Mouse (Mus musculus) lung, adult 2 months (tissue): Measurements from ENCODE around the gene Thra. TPM values are rescaled to one million over a fixed set of nuclear protein-coding genes. Genes with fewer than 3 reads are reported as not detected.
A peak's percentile ranks its signal among the peaks of the same experiment; 100 is the strongest.

Experiments
- DNase-seq: peaks from one replicate; pipeline ENCODE4 v3.0.0; 2022
- H3K4me1 ChIP-seq: fragments of 200-500 bp; 2 replicates; pipeline ENCODE4 v1.6.1; 2011; ENCODE audit warnings: low read length; ENCODE audit not compliant: control insufficient read depth, insufficient read depth
- H3K4me3 ChIP-seq: fragments of 200-500 bp; replicated peaks from 2 replicates; pipeline ENCODE3; 2011; ENCODE audit warnings: low read depth, mild to moderate bottlenecking, control low read depth, low read length; ENCODE audit errors: extremely low read depth
- CTCF ChIP-seq: fragments of 200-500 bp; IDR thresholded peaks from 2 replicates; pipeline ENCODE4 v1.5.1; 2011; ENCODE audit warnings: mild to moderate bottlenecking, low read length, control low read depth; ENCODE audit not compliant: insufficient read depth
- POLR2A ChIP-seq: fragments of 200-500 bp; IDR thresholded peaks from 2 replicates; pipeline ENCODE4 v1.6.1; 2011; ENCODE audit warnings: low read depth, mild to moderate bottlenecking, control low read depth, low read length, borderline replicate concordance; ENCODE audit errors: extremely low read depth
- WGBS: fragments of 180-500 bp; shearing (Covaris S2); methylation state at CpG from one replicate; pipeline ENCODE4 v1.1.7; 2018; 5-methylcytosine and 5-hydroxymethylcytosine counted together
- polyA plus RNA-seq: library from polyadenylated mRNA; depleted of rRNA; stranded (reverse); fragments of >200 nt; gene quantifications from 2 replicates; pipeline ENCODE4 v1.2.3, GENCODE M21; 2012

The Thra gene
- polyA plus RNA-seq, 1 experiment, result 142 TPM

- H3K4me3 ChIP-seq, result no peak overlapping the region
- WGBS, result 31% methylated on average over 4 of the region's 4 CpGs
- H3K4me1 ChIP-seq, result peaks cover 45% of the 10 kb centered on the region
- no peak for DNase-seq
- no peak for TF ChIP-seq CTCF
- no peak for TF ChIP-seq POLR2A
These were observed 27.3 kb downstream of the Thra start for GRCm38 (mm10) chr11:98767713-98768112.

- Histone ChIP-seq H3K4me1 (peaks cover 44% of the 10 kb centered on the region), H3K4me3 (no peak overlapping the region)
- peak; percentile 38 for DNase-seq
- no peak for TF ChIP-seq CTCF
- TF ChIP-seq POLR2A, result peak; percentile 44; the same call in 1 of the 2 replicates
- WGBS, result 50% methylated on average over 39 of the region's 39 CpGs
These were observed 27.9 kb downstream of the Thra start for GRCm38 (mm10) chr11:98768127-98769006.

- WGBS, result 80% methylated on average over 25 of the region's 25 CpGs
- Histone ChIP-seq H3K4me3 (no peak overlapping the region), H3K4me1 (peaks cover 43% of the 10 kb centered on the region)
- DNase-seq, result peak; percentile 20
- no peak for TF ChIP-seq CTCF
- TF ChIP-seq POLR2A, result peak; percentile 39; the same call in 1 of the 2 replicates
These were observed 28.8 kb downstream of the Thra start for GRCm38 (mm10) chr11:98769007-98769954.

- H3K4me1 ChIP-seq, result peaks cover 43% of the 10 kb centered on the region
- no peak overlapping the region for H3K4me3 ChIP-seq
- TF ChIP-seq POLR2A (peak; percentile 14; the same call in 1 of the 2 replicates), CTCF (no peak)
- peak; percentile 24 for DNase-seq
- 69% methylated on average over 26 of the region's 26 CpGs for WGBS
These were observed 29.9 kb downstream of the Thra start for GRCm38 (mm10) chr11:98770096-98770975.

GRCm38 (mm10) chr11:98771131-98771530, 30.7 kb downstream of the Thra start:
- no peak for TF ChIP-seq CTCF
- TF ChIP-seq POLR2A, result 0 out of 2 replicates have a peak, but pooled peaks have one; percentile 17
- DNase-seq, result no peak
- Histone ChIP-seq H3K4me3 (peak overlapping the region; percentile 33), H3K4me1 (peaks cover 46% of the 10 kb centered on the region)
- WGBS, result 84% methylated on average over 18 of the region's 18 CpGs

- WGBS, result 55% methylated on average over 11 of the region's 11 CpGs
- TF ChIP-seq POLR2A (no peak; the same call in 1 of the 2 replicates), CTCF (no peak)
- peak overlapping the region; percentile 60 for H3K4me3 ChIP-seq
- DNase-seq, result peak; percentile 29
- peaks cover 50% of the 10 kb centered on the region for H3K4me1 ChIP-seq
These were observed 31.5 kb downstream of the Thra start for GRCm38 (mm10) chr11:98771844-98772525.

GRCm38 (mm10) chr11:98772667-98773171, 32.3 kb downstream of the Thra start:
- DNase-seq, result peak; percentile 88
- Histone ChIP-seq H3K4me1 (peaks cover 55% of the 10 kb centered on the region), H3K4me3 (peak overlapping the region; percentile 60)
- TF ChIP-seq POLR2A (peak; percentile 82; the same call in 1 of the 2 replicates), CTCF (0 out of 2 replicates have a peak, but pooled peaks have one; percentile 1)
- WGBS, result 18% methylated on average over 8 of the region's 8 CpGs
